In the genomic region with DNA sequence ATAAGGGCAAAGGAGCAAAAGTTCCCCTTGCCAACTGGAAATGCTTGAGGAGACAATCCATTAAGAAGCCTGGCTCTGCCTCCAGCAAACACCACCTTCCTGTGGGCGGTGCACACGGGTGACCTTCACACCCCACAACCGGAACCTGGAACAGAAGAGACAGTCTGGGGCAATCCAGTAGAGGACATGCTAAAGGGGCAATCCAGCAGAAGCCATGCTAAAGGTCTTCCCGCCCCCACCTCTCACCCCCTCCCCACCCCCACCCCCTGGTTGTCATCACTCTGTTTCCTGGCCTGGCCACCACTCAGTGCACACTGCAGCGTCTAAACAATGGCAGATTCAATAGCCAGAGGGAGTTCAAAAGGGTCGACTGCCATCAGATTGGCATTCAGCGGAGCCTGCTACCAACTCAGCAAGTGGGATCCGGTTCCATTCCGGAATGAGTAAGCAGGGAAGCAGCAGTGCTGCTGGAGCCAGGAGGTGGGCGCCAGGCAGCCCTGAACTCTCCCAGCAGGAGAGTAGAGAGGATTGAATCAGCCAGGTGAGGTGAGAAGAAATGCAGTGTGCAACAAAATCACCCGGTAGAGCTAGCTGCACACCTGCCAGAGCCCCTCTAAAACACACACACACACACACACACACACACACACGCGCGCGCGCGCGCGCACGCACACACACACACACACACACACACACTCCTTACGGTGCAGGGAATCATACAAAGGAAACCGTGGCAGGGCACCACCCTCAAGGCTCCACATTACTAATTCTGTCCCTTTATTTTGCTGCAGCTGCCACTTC, we compare ENCODE assay signal across 8 mouse cellular contexts.
DNase-seq lines count a peak whose midpoint lies in the region; ATAC-seq lines count a peak whose summit lies in the region.

No protein-coding gene starts in this region.

- WGBS in heart, embryonic 15.5 days, result 38% methylated on average over 22 of the region's 22 CpGs

- H3K4me1 ChIP-seq in heart, embryonic 15.5 days (replicated peaks), result peaks cover 13% of the 10 kb centered on the region

- H3K36me3 ChIP-seq in heart, embryonic 15.5 days, result no peaks in the 10 kb centered on the region

- H3K4me3 ChIP-seq in heart, embryonic 15.5 days, result peak overlapping the region; percentile 23; the same call in 1 of the 2 replicates

- peak overlapping the region; percentile 57 for H3K4me2 ChIP-seq in heart, embryonic 15.5 days

- H3K27me3 ChIP-seq in heart, embryonic 15.5 days, result no peaks in the 10 kb centered on the region

- H3K9ac ChIP-seq in heart, embryonic 15.5 days, result no peak overlapping the region

- peak; percentile 31; the same call in 1 of the 2 replicates for ATAC-seq in heart, embryonic 15.5 days (replicated peaks; ENCODE audit: insufficient number of reproducible peaks, insufficient read depth, low FRiP score, low read depth)
- peak; percentile 25 for ATAC-seq in megakaryocyte, adult 5-6 weeks (ENCODE audit: poor library complexity, severe bottlenecking)
- ATAC-seq in activated CD4-positive, CD25-positive, alpha-beta regulatory T cell, adult 4 months, result no peak

- DNase-seq in ES-CJ7 (ENCODE audit: low read depth, low spot score), result peak; percentile 90
- peak; percentile 86 for DNase-seq in embryo, embryonic 10 days (ENCODE audit: low spot score)
- DNase-seq in kidney, postnatal 25 days, result peak; percentile 64 to 79
- no peak for DNase-seq in testis, postnatal 10 days (ENCODE audit: low spot score)
- DNase-seq in urinary bladder, adult 18-20 months (ENCODE audit: low spot score in 2 of 2), result no peak

- H3K9me3 ChIP-seq in heart, embryonic 15.5 days (replicated peaks), result no peaks in the 10 kb centered on the region

- H3K27ac ChIP-seq in heart, embryonic 15.5 days, result no peak overlapping the region

Comparison
In these comparisons a context has a peak if more than half of its experiments do, and no peak if none do; other contexts are left out.
1. DNase-seq: peak in ES-CJ7 (single experiment), embryo, embryonic 10 days (single experiment) and kidney, postnatal 25 days (2 of 2); none in testis, postnatal 10 days (single experiment) and urinary bladder, adult 18-20 months (0 of 2).